7 mouse cellular contexts compared by ENCODE assay signal in genomic region chr9:104262016-104262762, GRCm38 (mm10). TPM values are rescaled to one million over a fixed set of nuclear protein-coding genes. Genes with fewer than 3 reads are reported as not detected.
A peak's percentile ranks its signal among the peaks of the same experiment; 100 is the strongest.
DNase-seq lines count a peak whose midpoint lies in the region; ATAC-seq and TF ChIP-seq lines count a peak whose summit lies in the region.

No protein-coding gene starts in this region.

- H3K4me3 ChIP-seq in testis, adult 2 months (ENCODE audit: control insufficient read depth, low read depth, low read length) = peak overlapping the region; percentile 99
- H3K4me3 ChIP-seq in forebrain, embryonic 12.5 days (replicated peaks) = peak overlapping the region; percentile 94
- H3K4me3 ChIP-seq in liver, postnatal 0 days (ENCODE audit: low read depth, low read length) = peak overlapping the region; percentile 99
- H3K4me3 ChIP-seq in olfactory bulb, adult 2 months (ENCODE audit: insufficient read depth, low read depth, low read length) = peak overlapping the region; percentile 86

- H3K27me3 ChIP-seq in testis, adult 2 months (ENCODE audit: control insufficient read depth, insufficient read depth, low read length) = no peaks in the 10 kb centered on the region
- H3K27me3 ChIP-seq in forebrain, embryonic 12.5 days = no peaks in the 10 kb centered on the region
- no peaks in the 10 kb centered on the region for H3K27me3 ChIP-seq in liver, postnatal 0 days (ENCODE audit: insufficient read depth, low read length)

- H3K4me1 ChIP-seq in testis, adult 2 months (ENCODE audit: control insufficient read depth, insufficient read depth, low read length) = peaks cover 5% of the 10 kb centered on the region
- peaks cover 23% of the 10 kb centered on the region for H3K4me1 ChIP-seq in forebrain, embryonic 12.5 days
- H3K4me1 ChIP-seq in liver, postnatal 0 days (ENCODE audit: insufficient read depth) = peaks cover 20% of the 10 kb centered on the region
- H3K4me1 ChIP-seq in olfactory bulb, adult 2 months (ENCODE audit: control insufficient read depth, insufficient read depth, low read length) = peaks cover 6% of the 10 kb centered on the region; the same call in 1 of the 2 replicates

- no peak for TF ChIP-seq CTCF in testis, adult 2 months (IDR thresholded peaks at IDR 0.05; ENCODE audit: control insufficient read depth, insufficient read depth, insufficient replicate concordance, low read depth, low read length)
- TF ChIP-seq CTCF in liver, postnatal 0 days (IDR thresholded peaks at IDR 0.05; ENCODE audit: low read depth) = no peak
- TF ChIP-seq CTCF in olfactory bulb, adult 2 months (IDR thresholded peaks at IDR 0.05; ENCODE audit: insufficient read depth, low read depth, low read length) = no peak

- H3K4me2 ChIP-seq in forebrain, embryonic 12.5 days = peak overlapping the region; percentile 89
- H3K4me2 ChIP-seq in liver, postnatal 0 days (ENCODE audit: low read depth, low read length) = peak overlapping the region; percentile 89

- 1% methylated on average over 44 of the region's 46 CpGs for WGBS in forebrain, embryonic 12.5 days
- WGBS in liver, postnatal 0 days (ENCODE audit: insufficient replicate concordance) = under 1% methylated on average over 44 of the region's 46 CpGs
- WGBS in olfactory bulb, adult 2 months = under 1% methylated on average over 39 of the region's 46 CpGs

- TF ChIP-seq EP300 in liver, postnatal 0 days (IDR thresholded peaks at IDR 0.05; ENCODE audit: low read depth) = no peak

- peak overlapping the region; percentile 88 for H3K9ac ChIP-seq in forebrain, embryonic 12.5 days
- peak overlapping the region; percentile 96 for H3K9ac ChIP-seq in liver, postnatal 0 days (replicated peaks)

- H3K27ac ChIP-seq in testis, adult 2 months (ENCODE audit: control insufficient read depth, insufficient read depth, low read depth, low read length) = peak overlapping the region; percentile 75; the same call in 1 of the 2 replicates
- peak overlapping the region; percentile 88 for H3K27ac ChIP-seq in forebrain, embryonic 12.5 days
- H3K27ac ChIP-seq in liver, postnatal 0 days (ENCODE audit: low read depth) = peak overlapping the region; percentile 90
- H3K27ac ChIP-seq in olfactory bulb, adult 2 months (ENCODE audit: insufficient read depth, low read depth, low read length) = 0 out of 2 replicates have a peak overlapping the region, but pooled peaks have one; percentile 21

- H3K9me3 ChIP-seq in forebrain, embryonic 12.5 days = no peaks in the 10 kb centered on the region
- H3K9me3 ChIP-seq in liver, postnatal 0 days (ENCODE audit: low read length) = no peaks in the 10 kb centered on the region

- no peaks in the 10 kb centered on the region for H3K36me3 ChIP-seq in testis, adult 2 months (ENCODE audit: control insufficient read depth, insufficient read depth, low read length)
- H3K36me3 ChIP-seq in forebrain, embryonic 12.5 days (replicated peaks) = no peaks in the 10 kb centered on the region
- H3K36me3 ChIP-seq in liver, postnatal 0 days (replicated peaks; ENCODE audit: insufficient read depth, low read length) = no peaks in the 10 kb centered on the region

- no peak for DNase-seq in testis, postnatal 14 days (ENCODE audit: low spot score)
- DNase-seq in adrenal gland, postnatal 25 days = peak; percentile 49
- DNase-seq in kidney, adult 18-20 months = peak; percentile 74
- peak; percentile 67 for DNase-seq in liver, postnatal 0 days

- no peak for TF ChIP-seq POLR2A in testis, adult 2 months (IDR thresholded peaks at IDR 0.05; ENCODE audit: control insufficient read depth, low read depth, low read length)
- TF ChIP-seq POLR2A in olfactory bulb, adult 2 months (IDR thresholded peaks at IDR 0.05; ENCODE audit: insufficient read depth, low read depth, low read length) = no peak

- ATAC-seq in forebrain, embryonic 12.5 days (ENCODE audit: low FRiP score) = peak; percentile 63
- peak; percentile 44 for ATAC-seq in liver, postnatal 0 days

RNA-seq across cellular contexts. Expression of gene Dnajc13, which starts 0.5 kb away (rescaled TPM):
- 22.3 and 26.7 TPM in 2 replicates for polyA plus RNA-seq in testis, adult 2 months (2012; rRNA removed)
- total RNA-seq in adrenal gland, postnatal 25 days (2021) = 40.5 and 49.8 TPM in 2 replicates
- 21.7 and 26.7 TPM in 2 replicates for polyA plus RNA-seq in forebrain, embryonic 12.5 days (2016; fragmentation: Nextera tagmentation; extraction: Ambion mirVana)
- 5.4 and 5.8 TPM in 2 replicates for polyA plus RNA-seq in liver, postnatal 0 days (2015; fragmentation: Nextera tagmentation; extraction: Ambion mirVana)
- polyA plus RNA-seq in olfactory bulb, adult 2 months (2012; ENCODE audit: insufficient read depth, insufficient read length, low replicate concordance, missing spikeins) = not detected in 2 replicates

Comparison
In these comparisons a context has a peak if more than half of its experiments do, and no peak if none do; other contexts are left out.
1. H3K27ac ChIP-seq: peak in every context shown above with its lines; median percentile 90 in liver, postnatal 0 days; 88 in forebrain, embryonic 12.5 days; 75 in testis, adult 2 months; 21 in olfactory bulb, adult 2 months.
2. RNA of gene Dnajc13, which starts 0.5 kb away (polyA plus RNA-seq): not detected in olfactory bulb, adult 2 months; 22.3 to 26.7 TPM in testis, adult 2 months, 21.7 to 26.7 TPM in forebrain, embryonic 12.5 days and 5.4 to 5.8 TPM in liver, postnatal 0 days; every median in the first group is over 10 times any median in the second.
3. Peak in every context shown above with its lines, with median percentiles within 50 percentile points of each other: H3K4me3 ChIP-seq.